Mouse (Mus musculus) gastrocnemius, postnatal 4 days (tissue): Measurements from ENCODE around the gene Akt2. TPM values are rescaled to one million over a fixed set of nuclear protein-coding genes. Genes with fewer than 3 reads are reported as not detected.

Experiments used
- DNase-seq, 2 experiments: peaks; one replicate each; pipeline ENCODE4 v3.0.0; 2021 to 2022; ENCODE audit warnings: low spot score in 2 of 2, mixed read lengths in 2 of 2
- long read RNA-seq, 2 experiments: library from polyadenylated mRNA; stranded (forward); transcript quantifications; one replicate each; pipeline ENCODE4 v2.0.0; 2021
- total RNA-seq, 2 experiments: library from RNA; stranded (reverse); gene quantifications; 2 replicates each; pipeline ENCODE4 v1.2.3; 2021

Gene Akt2
- 100 to 1,000 TPM; 183 to 188 TPM for total RNA-seq
- long read RNA-seq, experiment 1, full-length matches to known transcripts, result 137 of 269 reads
- long read RNA-seq, experiment 1, partial matches to known transcripts, result 72 of 269 reads
- long read RNA-seq, experiment 1, other reads (novel, unspliced or antisense), result 60 of 269 reads
- long read RNA-seq, experiment 2, full-length matches to known transcripts, result 164 of 351 reads
- long read RNA-seq, experiment 2, partial matches to known transcripts, result 93 of 351 reads
- long read RNA-seq, experiment 2, other reads (novel, unspliced or antisense), result 94 of 351 reads

- peak; percentile 75 to 87 for DNase-seq
Observed at GRCm38 (mm10) chr7:27591266-27592216, at the start of gene Akt2. Gene Akt2, plus strand, starts transcription at chr7:27591552.

- DNase-seq, result no peak
Observed at GRCm38 (mm10) chr7:27541922-27542321, 49.4 kb upstream of the Akt2 start.

GRCm38 (mm10) chr7:27542392-27543033, 48.8 kb upstream of the Akt2 start:
- DNase-seq, result peak; percentile 59 to 77

GRCm38 (mm10) chr7:27543065-27543464, 48.3 kb upstream of the Akt2 start:
- no peak for DNase-seq

GRCm38 (mm10) chr7:27543851-27544250, 47.5 kb upstream of the Akt2 start:
- DNase-seq, result no peak

GRCm38 (mm10) chr7:27544675-27545370, 46.5 kb upstream of the Akt2 start:
- no peak for DNase-seq

- no peak for DNase-seq
Observed at GRCm38 (mm10) chr7:27549597-27549996, 41.8 kb upstream of the Akt2 start.

- DNase-seq, result no peak
Observed at GRCm38 (mm10) chr7:27552070-27552469, 39.3 kb upstream of the Akt2 start.

GRCm38 (mm10) chr7:27552931-27553513, 38.3 kb upstream of the Akt2 start, which contains the start of the genes Pld3 and 2310022A10Rik:
Gene Pld3, minus strand, starts transcription at chr7:27553218.
Gene 2310022A10Rik, plus strand, starts transcription at chr7:27553233.
- peak; percentile 89 to 93 for DNase-seq

GRCm38 (mm10) chr7:27560291-27560887, 31.0 kb upstream of the Akt2 start:
- peak in 1 of 2 experiments; percentile 42 for DNase-seq

GRCm38 (mm10) chr7:27560978-27561377, 30.4 kb upstream of the Akt2 start:
- DNase-seq, result no peak

GRCm38 (mm10) chr7:27569580-27570224, 21.6 kb upstream of the Akt2 start:
- DNase-seq, result no peak

- DNase-seq, result no peak
Observed at GRCm38 (mm10) chr7:27572133-27572532, 19.2 kb upstream of the Akt2 start.

- DNase-seq, result no peak
Observed at GRCm38 (mm10) chr7:27574124-27574880, 17.1 kb upstream of the Akt2 start.

GRCm38 (mm10) chr7:27576914-27577313, 14.4 kb upstream of the Akt2 start:
- peak in 1 of 2 experiments; percentile 47 for DNase-seq

GRCm38 (mm10) chr7:27577589-27577988, 13.8 kb upstream of the Akt2 start:
- no peak for DNase-seq

GRCm38 (mm10) chr7:27578465-27578864, 12.9 kb upstream of the Akt2 start:
- no peak for DNase-seq

- no peak for DNase-seq
Observed at GRCm38 (mm10) chr7:27580380-27581174, 10.8 kb upstream of the Akt2 start.
